Mouse (Mus musculus): ENCODE results near the gene Cfap58. TPM values are rescaled to one million over a fixed set of nuclear protein-coding genes. Genes with fewer than 3 reads are reported as not detected.
A peak's percentile ranks its signal among the peaks of the same experiment; 100 is the strongest.

The Cfap58 gene
- polyA plus RNA-seq, 1 experiment from 2014 or later, result not detected

GRCm38 (mm10) chr19:48008771-48009413 is 71.4 kb downstream of the Cfap58 start:
- Histone ChIP-seq H3K9me3 (ENCODE audit: control insufficient read depth, low read length) (no peaks in the 10 kb centered on the region), H3K4me3 (ENCODE audit: low read length) (no peak overlapping the region), H3K4me1 (ENCODE audit: control insufficient read depth, insufficient read depth, low read length) (peaks cover 5% of the 10 kb centered on the region), H3K4me2 (replicated peaks; ENCODE audit: low read depth, low read length) (no peak overlapping the region), H3K27ac (ENCODE audit: low read depth, low read length) (no peak overlapping the region), H3K36me3 (ENCODE audit: control insufficient read depth, insufficient read depth, low read length) (no peaks in the 10 kb centered on the region), H3K27me3 (ENCODE audit: control insufficient read depth, insufficient read depth, low read length) (no peaks in the 10 kb centered on the region), H3K9ac (ENCODE audit: low read depth, low read length) (no peak overlapping the region)
- WGBS, result 13% methylated on average over 12 of the region's 12 CpGs
- peak; percentile 79 for ATAC-seq (ENCODE audit: low FRiP score, low TSS enrichment)

DNA sequence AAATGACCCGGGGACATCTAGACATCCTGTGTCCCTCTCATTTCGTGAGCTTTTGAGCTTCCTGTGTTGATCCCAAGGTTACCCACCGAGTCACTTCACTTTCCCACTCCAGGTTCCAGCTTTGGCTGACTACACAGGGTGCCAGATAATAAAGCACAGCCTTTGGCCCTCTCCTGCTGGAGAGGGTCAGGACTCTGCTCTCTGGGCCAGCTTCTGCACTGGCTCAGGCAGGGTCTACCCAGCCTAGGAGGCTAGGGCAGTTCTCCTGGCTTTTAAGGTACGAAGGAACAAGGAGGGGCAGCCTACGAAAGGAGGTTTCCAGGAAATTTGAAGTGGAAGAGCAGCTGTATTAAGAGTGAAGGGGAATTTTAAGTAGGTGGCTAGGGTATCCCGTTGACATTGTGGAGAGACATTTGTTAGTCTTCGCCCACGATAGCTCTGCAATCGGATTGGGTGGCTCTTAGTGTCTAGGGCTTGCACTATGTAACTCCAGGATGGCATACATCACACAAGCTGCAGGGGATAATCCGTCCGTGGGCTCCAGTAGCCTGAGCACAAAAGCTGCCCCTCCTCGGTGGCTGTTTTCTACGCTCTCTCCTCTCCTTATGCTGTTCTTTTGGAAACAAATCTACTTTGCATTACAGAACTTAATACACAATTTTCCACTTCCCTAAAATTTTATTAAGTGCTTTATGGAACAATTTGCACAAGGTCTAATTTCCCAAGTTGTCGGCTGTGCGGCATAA is 72.3 kb downstream of the Cfap58 start:
- H3K4me2 ChIP-seq (replicated peaks; ENCODE audit: low read depth, low read length), result no peak overlapping the region
- no peak overlapping the region for H3K27ac ChIP-seq (ENCODE audit: low read depth, low read length)
- no peak overlapping the region for H3K9ac ChIP-seq (ENCODE audit: low read depth, low read length)
- H3K27me3 ChIP-seq (ENCODE audit: control insufficient read depth, insufficient read depth, low read length), result no peaks in the 10 kb centered on the region
- peaks cover 5% of the 10 kb centered on the region for H3K4me1 ChIP-seq (ENCODE audit: control insufficient read depth, insufficient read depth, low read length)
- H3K4me3 ChIP-seq (ENCODE audit: low read length), result no peak overlapping the region
- WGBS, result 71% methylated on average over 15 of the region's 15 CpGs
- no peak; the same call in 1 of the 2 replicates for ATAC-seq (ENCODE audit: low FRiP score, low TSS enrichment)
- H3K36me3 ChIP-seq (ENCODE audit: control insufficient read depth, insufficient read depth, low read length), result no peaks in the 10 kb centered on the region
- no peaks in the 10 kb centered on the region for H3K9me3 ChIP-seq (ENCODE audit: control insufficient read depth, low read length)

- Histone ChIP-seq H3K4me3 (ENCODE audit: low read length) (no peak overlapping the region), H3K4me1 (ENCODE audit: control insufficient read depth, insufficient read depth, low read length) (no peaks in the 10 kb centered on the region), H3K4me2 (replicated peaks; ENCODE audit: low read depth, low read length) (no peak overlapping the region), H3K9ac (ENCODE audit: low read depth, low read length) (no peak overlapping the region), H3K27me3 (ENCODE audit: control insufficient read depth, insufficient read depth, low read length) (no peaks in the 10 kb centered on the region), H3K27ac (ENCODE audit: low read depth, low read length) (no peak overlapping the region), H3K9me3 (ENCODE audit: control insufficient read depth, low read length) (no peaks in the 10 kb centered on the region), H3K36me3 (ENCODE audit: control insufficient read depth, insufficient read depth, low read length) (no peaks in the 10 kb centered on the region)
- WGBS, result 48% methylated on average over 13 of the region's 13 CpGs
- ATAC-seq (ENCODE audit: low FRiP score, low TSS enrichment), result peak; percentile 85
These were observed 82.6 kb downstream of the Cfap58 start for GRCm38 (mm10) chr19:48020103-48020502.

DNA sequence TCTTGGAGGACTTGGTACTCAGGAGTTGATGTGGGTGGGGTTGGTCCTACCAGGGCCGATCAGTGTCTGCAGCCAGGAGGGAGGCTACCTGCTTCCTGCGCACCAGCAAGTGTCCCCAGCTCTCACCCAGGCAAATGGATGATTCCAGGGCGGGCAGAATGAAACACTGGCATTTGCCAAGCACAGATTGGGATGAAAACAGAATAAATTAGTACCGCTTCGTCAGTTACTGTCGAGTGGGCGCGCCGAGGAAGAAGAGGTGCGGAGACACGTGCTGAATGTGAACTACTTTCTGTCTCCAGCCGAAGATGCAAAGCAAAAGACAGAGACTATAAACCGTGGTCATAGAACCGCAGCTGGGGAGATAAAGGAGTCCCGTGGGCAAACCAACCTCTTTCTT is 84.0 kb downstream of the Cfap58 start:
- Histone ChIP-seq H3K9me3 (ENCODE audit: control insufficient read depth, low read length) (no peaks in the 10 kb centered on the region), H3K27ac (ENCODE audit: low read depth, low read length) (no peak overlapping the region), H3K9ac (ENCODE audit: low read depth, low read length) (no peak overlapping the region), H3K4me2 (replicated peaks; ENCODE audit: low read depth, low read length) (no peak overlapping the region), H3K36me3 (ENCODE audit: control insufficient read depth, insufficient read depth, low read length) (no peaks in the 10 kb centered on the region), H3K4me1 (ENCODE audit: control insufficient read depth, insufficient read depth, low read length) (no peaks in the 10 kb centered on the region), H3K4me3 (ENCODE audit: low read length) (no peak overlapping the region), H3K27me3 (ENCODE audit: control insufficient read depth, insufficient read depth, low read length) (no peaks in the 10 kb centered on the region)
- no peak for ATAC-seq (ENCODE audit: low FRiP score, low TSS enrichment)
- 71% methylated on average over 15 of the region's 15 CpGs for WGBS

- Histone ChIP-seq H3K36me3 (ENCODE audit: control insufficient read depth, insufficient read depth, low read length) (no peaks in the 10 kb centered on the region), H3K9ac (ENCODE audit: low read depth, low read length) (no peak overlapping the region), H3K4me1 (ENCODE audit: control insufficient read depth, insufficient read depth, low read length) (no peaks in the 10 kb centered on the region), H3K27ac (ENCODE audit: low read depth, low read length) (no peak overlapping the region), H3K4me3 (ENCODE audit: low read length) (no peak overlapping the region), H3K27me3 (ENCODE audit: control insufficient read depth, insufficient read depth, low read length) (no peaks in the 10 kb centered on the region), H3K4me2 (replicated peaks; ENCODE audit: low read depth, low read length) (no peak overlapping the region), H3K9me3 (ENCODE audit: control insufficient read depth, low read length) (no peaks in the 10 kb centered on the region)
- ATAC-seq (ENCODE audit: low FRiP score, low TSS enrichment), result no peak
- 95% methylated on average over 5 of the region's 5 CpGs for WGBS
These were observed 85.3 kb downstream of the Cfap58 start for GRCm38 (mm10) chr19:48022763-48023162.

- Histone ChIP-seq H3K4me1 (ENCODE audit: control insufficient read depth, insufficient read depth, low read length) (no peaks in the 10 kb centered on the region), H3K27me3 (ENCODE audit: control insufficient read depth, insufficient read depth, low read length) (no peaks in the 10 kb centered on the region), H3K9me3 (ENCODE audit: control insufficient read depth, low read length) (no peaks in the 10 kb centered on the region), H3K4me2 (replicated peaks; ENCODE audit: low read depth, low read length) (no peak overlapping the region), H3K27ac (ENCODE audit: low read depth, low read length) (no peak overlapping the region), H3K9ac (ENCODE audit: low read depth, low read length) (no peak overlapping the region), H3K36me3 (ENCODE audit: control insufficient read depth, insufficient read depth, low read length) (no peaks in the 10 kb centered on the region), H3K4me3 (ENCODE audit: low read length) (no peak overlapping the region)
- no peak for ATAC-seq (ENCODE audit: low FRiP score, low TSS enrichment)
- whole genome bisulfite sequencing, result 85% methylated on average over 10 of the region's 10 CpGs
These were observed 86.3 kb downstream of the Cfap58 start for GRCm38 (mm10) chr19:48023726-48024125.

DNA sequence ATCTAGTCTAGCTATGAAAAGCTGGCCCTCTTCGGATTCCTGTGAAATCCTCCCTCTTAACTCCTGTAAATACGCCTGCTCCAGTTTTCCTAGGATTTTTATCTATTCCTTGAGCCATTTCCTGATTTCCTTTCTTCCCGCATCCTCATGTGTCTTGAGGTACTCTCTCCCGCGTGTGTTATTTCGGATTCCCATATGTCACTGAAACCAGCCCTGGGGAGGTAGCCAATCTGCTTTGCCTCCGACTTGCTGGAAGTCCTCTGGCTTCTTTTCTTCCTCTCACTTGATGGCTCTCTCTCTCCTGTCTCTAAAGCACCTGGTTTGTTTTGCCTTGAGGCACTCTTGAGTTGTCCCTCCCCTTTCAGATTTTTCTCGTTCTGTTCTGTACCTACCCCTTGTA is 87.9 kb downstream of the Cfap58 start:
- H3K27me3 ChIP-seq (ENCODE audit: control insufficient read depth, insufficient read depth, low read length), result no peaks in the 10 kb centered on the region
- no peak overlapping the region for H3K4me2 ChIP-seq (replicated peaks; ENCODE audit: low read depth, low read length)
- 84% methylated on average over 8 of the region's 8 CpGs for WGBS
- ATAC-seq (ENCODE audit: low FRiP score, low TSS enrichment), result no peak
- no peaks in the 10 kb centered on the region for H3K36me3 ChIP-seq (ENCODE audit: control insufficient read depth, insufficient read depth, low read length)
- H3K4me3 ChIP-seq (ENCODE audit: low read length), result no peak overlapping the region
- H3K9ac ChIP-seq (ENCODE audit: low read depth, low read length), result no peak overlapping the region
- H3K4me1 ChIP-seq (ENCODE audit: control insufficient read depth, insufficient read depth, low read length), result no peaks in the 10 kb centered on the region
- H3K27ac ChIP-seq (ENCODE audit: low read depth, low read length), result no peak overlapping the region
- H3K9me3 ChIP-seq (ENCODE audit: control insufficient read depth, low read length), result no peaks in the 10 kb centered on the region

DNA sequence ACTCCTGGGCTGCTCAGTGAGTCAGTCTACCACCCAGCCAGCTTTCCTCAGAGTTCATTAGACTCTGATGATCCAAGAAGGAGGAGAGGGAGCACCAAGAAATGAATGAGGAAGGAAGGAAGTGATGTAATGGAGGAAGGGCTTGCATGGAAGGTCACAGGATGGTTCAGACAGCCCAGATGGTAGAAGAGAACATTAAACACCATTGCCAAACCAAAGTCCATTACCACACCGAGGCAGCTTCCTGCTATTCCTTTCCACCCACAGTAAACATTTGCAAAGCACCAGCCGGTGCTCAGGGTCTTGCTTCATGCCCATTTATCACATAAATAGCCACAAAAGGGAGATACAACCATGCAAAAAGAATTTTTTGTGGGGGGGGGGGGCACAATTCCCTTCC is 89.4 kb downstream of the Cfap58 start:
- Histone ChIP-seq H3K4me1 (ENCODE audit: control insufficient read depth, insufficient read depth, low read length) (no peaks in the 10 kb centered on the region), H3K4me3 (ENCODE audit: low read length) (no peak overlapping the region), H3K36me3 (ENCODE audit: control insufficient read depth, insufficient read depth, low read length) (no peaks in the 10 kb centered on the region), H3K9me3 (ENCODE audit: control insufficient read depth, low read length) (no peaks in the 10 kb centered on the region), H3K9ac (ENCODE audit: low read depth, low read length) (no peak overlapping the region), H3K4me2 (replicated peaks; ENCODE audit: low read depth, low read length) (no peak overlapping the region), H3K27me3 (ENCODE audit: control insufficient read depth, insufficient read depth, low read length) (no peaks in the 10 kb centered on the region), H3K27ac (ENCODE audit: low read depth, low read length) (no peak overlapping the region)
- WGBS, result 61% methylated on average over 2 of the region's 2 CpGs
- ATAC-seq (ENCODE audit: low FRiP score, low TSS enrichment), result no peak

DNA sequence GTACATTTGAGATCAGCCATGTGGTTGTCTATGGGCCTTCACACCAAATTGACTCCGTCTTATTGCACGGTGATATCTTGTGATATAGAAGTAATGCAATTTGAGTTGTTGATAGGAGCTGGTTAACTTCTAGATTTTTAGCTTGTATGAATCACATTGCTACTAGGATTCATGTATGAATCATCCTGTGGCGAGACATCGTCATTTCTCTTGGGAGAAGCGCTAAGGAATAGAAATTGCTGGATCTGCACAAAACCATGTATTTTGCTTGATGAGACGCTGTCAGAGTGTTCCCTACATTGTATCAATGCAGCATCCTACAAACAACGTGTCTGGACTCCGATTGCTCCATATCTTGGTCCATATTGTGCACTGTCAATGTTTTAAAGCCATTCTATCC is 102.1 kb downstream of the Cfap58 start:
- WGBS, result 89% methylated on average over 8 of the region's 8 CpGs
- H3K27me3 ChIP-seq (ENCODE audit: control insufficient read depth, insufficient read depth, low read length), result no peaks in the 10 kb centered on the region

More for the DNA sequence above, 102.1 kb downstream of the Cfap58 start:
- Histone ChIP-seq H3K27ac (ENCODE audit: low read depth, low read length) (no peak overlapping the region), H3K9me3 (ENCODE audit: control insufficient read depth, low read length) (no peaks in the 10 kb centered on the region), H3K4me2 (replicated peaks; ENCODE audit: low read depth, low read length) (no peak overlapping the region), H3K4me3 (ENCODE audit: low read length) (no peak overlapping the region), H3K36me3 (ENCODE audit: control insufficient read depth, insufficient read depth, low read length) (no peaks in the 10 kb centered on the region), H3K4me1 (ENCODE audit: control insufficient read depth, insufficient read depth, low read length) (no peaks in the 10 kb centered on the region), H3K9ac (ENCODE audit: low read depth, low read length) (no peak overlapping the region)
- ATAC-seq (ENCODE audit: low FRiP score, low TSS enrichment), result no peak
